Mouse (Mus musculus) forebrain, embryonic 12.5 days (tissue): ENCODE data around the gene Pax5. TPM values are rescaled to one million over a fixed set of nuclear protein-coding genes. Genes with fewer than 3 reads are reported as not detected.

ENCODE experiments used
- ATAC-seq: fragments of 200-750 bp; cut with Nextera tagmentation; 2 replicates; pipeline ENCODE4 v1.8.0; 2017; ENCODE audit warnings: moderate TSS enrichment; ENCODE audit not compliant: low FRiP score
- H3K27ac ChIP-seq: fragments of 300-500 bp; sonication (generic); 2 replicates; pipeline ENCODE4 v1.5.1; 2016; ENCODE audit warnings: mild to moderate bottlenecking
- H3K27me3 ChIP-seq: fragments of 300-500 bp; sonication (generic); 2 replicates; pipeline ENCODE4 v1.6.1; 2016; ENCODE audit warnings: mild to moderate bottlenecking
- H3K36me3 ChIP-seq: fragments of 300-500 bp; sonication (generic); replicated peaks from 2 replicates; pipeline ENCODE4 v1.6.1; 2016; ENCODE audit warnings: mild to moderate bottlenecking
- H3K4me1 ChIP-seq: fragments of 300-500 bp; sonication (generic); 2 replicates; pipeline ENCODE4 v1.6.1; 2016
- H3K4me2 ChIP-seq: fragments of 300-500 bp; sonication (generic); 2 replicates; pipeline ENCODE4 v1.6.1; 2016; ENCODE audit warnings: mild to moderate bottlenecking, moderate library complexity
- H3K4me3 ChIP-seq: fragments of 300-500 bp; sonication (generic); replicated peaks from 2 replicates; pipeline ENCODE4 v1.5.1; 2016; ENCODE audit warnings: mild to moderate bottlenecking
- H3K9ac ChIP-seq: fragments of 300-500 bp; sonication (generic); 2 replicates; pipeline ENCODE4 v1.6.1; 2016; ENCODE audit warnings: mild to moderate bottlenecking
- H3K9me3 ChIP-seq: fragments of 300-500 bp; sonication (generic); 2 replicates; pipeline ENCODE4 v1.6.1; 2016
- WGBS: fragments of 180-500 bp; shearing (Covaris S2); methylation state at CpG from one replicate; pipeline ENCODE4 v1.1.7; 2016; 5-methylcytosine and 5-hydroxymethylcytosine counted together
- polyA plus RNA-seq: library from polyadenylated mRNA; unstranded; fragments of >200 nt; fragmentation: Nextera tagmentation; extraction: Ambion mirVana; gene quantifications from 2 replicates; pipeline ENCODE4 v1.2.1, GENCODE M21; 2016

The Pax5 gene
- polyA plus RNA-seq, 1 experiment from 2014 or later, result 0.60 TPM

GRCm38 (mm10) chr4:44612392-44612791 is 97.9 kb downstream of the Pax5 start:
- no peak overlapping the region for H3K9ac ChIP-seq
- no peaks in the 10 kb centered on the region for H3K9me3 ChIP-seq
- WGBS, result 89% methylated on average over 3 of the region's 3 CpGs
- no peak for ATAC-seq
- no peaks in the 10 kb centered on the region for H3K4me1 ChIP-seq
- no peaks in the 10 kb centered on the region for H3K36me3 ChIP-seq
- H3K4me3 ChIP-seq, result no peak overlapping the region
- no peak overlapping the region for H3K4me2 ChIP-seq
- H3K27me3 ChIP-seq, result no peaks in the 10 kb centered on the region
- no peak overlapping the region for H3K27ac ChIP-seq

GRCm38 (mm10) chr4:44605453-44605852 is 104.8 kb downstream of the Pax5 start:
- Histone ChIP-seq H3K9me3 (no peaks in the 10 kb centered on the region), H3K36me3 (no peaks in the 10 kb centered on the region), H3K4me1 (peaks cover 16% of the 10 kb centered on the region; the same call in 1 of the 2 replicates), H3K27ac (no peak overlapping the region), H3K9ac (no peak overlapping the region), H3K4me2 (no peak overlapping the region), H3K27me3 (no peaks in the 10 kb centered on the region), H3K4me3 (no peak overlapping the region)
- 88% methylated on average over 2 of the region's 2 CpGs for WGBS
- ATAC-seq, result no peak

- H3K36me3 ChIP-seq, result no peaks in the 10 kb centered on the region
- H3K27me3 ChIP-seq, result no peaks in the 10 kb centered on the region
- H3K9ac ChIP-seq, result no peak overlapping the region
- no peak overlapping the region for H3K27ac ChIP-seq
- H3K4me3 ChIP-seq, result no peak overlapping the region
- no peak for ATAC-seq
- no peaks in the 10 kb centered on the region for H3K9me3 ChIP-seq
- 8% methylated on average over 4 of the region's 5 CpGs for WGBS
- H3K4me2 ChIP-seq, result no peak overlapping the region
- peaks cover 17% of the 10 kb centered on the region; the same call in 1 of the 2 replicates for H3K4me1 ChIP-seq
These were observed 108.0 kb downstream of the Pax5 start for GRCm38 (mm10) chr4:44602257-44602801.

- H3K9me3 ChIP-seq, result no peaks in the 10 kb centered on the region
- H3K4me2 ChIP-seq, result no peak overlapping the region
- H3K27ac ChIP-seq, result no peak overlapping the region
These were observed 108.9 kb downstream of the Pax5 start for GRCm38 (mm10) chr4:44601370-44601769.

GRCm38 (mm10) chr4:44600875-44601274 is 109.4 kb downstream of the Pax5 start:
- Histone ChIP-seq H3K36me3 (no peaks in the 10 kb centered on the region), H3K27me3 (no peaks in the 10 kb centered on the region), H3K27ac (no peak overlapping the region), H3K9ac (no peak overlapping the region), H3K9me3 (no peaks in the 10 kb centered on the region), H3K4me1 (peaks cover 17% of the 10 kb centered on the region; the same call in 1 of the 2 replicates), H3K4me3 (no peak overlapping the region), H3K4me2 (no peak overlapping the region)
- 47% methylated on average over 5 of the region's 5 CpGs for WGBS
- no peak for ATAC-seq

More at GRCm38 (mm10) chr4:44601370-44601769, 108.9 kb downstream of the Pax5 start:
- Histone ChIP-seq H3K4me1 (peaks cover 17% of the 10 kb centered on the region; the same call in 1 of the 2 replicates), H3K36me3 (no peaks in the 10 kb centered on the region), H3K9ac (no peak overlapping the region), H3K27me3 (no peaks in the 10 kb centered on the region), H3K4me3 (no peak overlapping the region)
- WGBS, result 70% methylated on average over 8 of the region's 8 CpGs
- ATAC-seq, result no peak

- Histone ChIP-seq H3K27ac (no peak overlapping the region), H3K27me3 (no peaks in the 10 kb centered on the region), H3K9ac (no peak overlapping the region), H3K4me1 (peaks cover 17% of the 10 kb centered on the region; the same call in 1 of the 2 replicates), H3K36me3 (no peaks in the 10 kb centered on the region), H3K4me3 (no peak overlapping the region), H3K4me2 (no peak overlapping the region), H3K9me3 (no peaks in the 10 kb centered on the region)
- ATAC-seq, result no peak
- 80% methylated on average over 9 of the region's 9 CpGs for WGBS
These were observed 112.3 kb downstream of the Pax5 start for GRCm38 (mm10) chr4:44597965-44598364.

- Histone ChIP-seq H3K9ac (no peak overlapping the region), H3K27me3 (no peaks in the 10 kb centered on the region), H3K36me3 (no peaks in the 10 kb centered on the region), H3K27ac (no peak overlapping the region), H3K4me3 (no peak overlapping the region), H3K9me3 (no peaks in the 10 kb centered on the region), H3K4me2 (no peak overlapping the region), H3K4me1 (no peaks in the 10 kb centered on the region; the same call in none of the 2 replicates)
- ATAC-seq, result no peak
- 98% methylated on average over 2 of the region's 2 CpGs for WGBS
These were observed 117.2 kb downstream of the Pax5 start for GRCm38 (mm10) chr4:44593091-44593490.

GRCm38 (mm10) chr4:44582687-44583086 is 127.6 kb downstream of the Pax5 start:
- WGBS, result 90% methylated on average over 4 of the region's 4 CpGs
- Histone ChIP-seq H3K27ac (no peak overlapping the region), H3K36me3 (no peaks in the 10 kb centered on the region), H3K4me2 (no peak overlapping the region), H3K4me1 (no peaks in the 10 kb centered on the region), H3K27me3 (0 out of 2 replicates have a peak, but pooled peaks cover 5% of the 10 kb centered on the region), H3K9me3 (no peaks in the 10 kb centered on the region), H3K9ac (no peak overlapping the region), H3K4me3 (no peak overlapping the region)
- ATAC-seq, result no peak

- H3K4me1 ChIP-seq, result no peaks in the 10 kb centered on the region; the same call in 1 of the 2 replicates
- H3K36me3 ChIP-seq, result no peaks in the 10 kb centered on the region
- no peak for ATAC-seq
- H3K9me3 ChIP-seq, result no peaks in the 10 kb centered on the region
- 56% methylated on average over 5 of the region's 5 CpGs for WGBS
- no peak overlapping the region for H3K27ac ChIP-seq
- H3K4me2 ChIP-seq, result no peak overlapping the region
- no peak overlapping the region for H3K9ac ChIP-seq
- H3K4me3 ChIP-seq, result no peak overlapping the region
- peaks cover 19% of the 10 kb centered on the region; the same call in 1 of the 2 replicates for H3K27me3 ChIP-seq
These were observed 131.7 kb downstream of the Pax5 start for GRCm38 (mm10) chr4:44578591-44578990.

GRCm38 (mm10) chr4:44577293-44577692 is 133.0 kb downstream of the Pax5 start:
- Histone ChIP-seq H3K36me3 (no peaks in the 10 kb centered on the region), H3K9me3 (no peaks in the 10 kb centered on the region), H3K27me3 (peaks cover 19% of the 10 kb centered on the region; the same call in 1 of the 2 replicates), H3K9ac (no peak overlapping the region), H3K4me3 (no peak overlapping the region), H3K4me2 (no peak overlapping the region), H3K4me1 (no peaks in the 10 kb centered on the region; the same call in 1 of the 2 replicates), H3K27ac (no peak overlapping the region)
- no peak for ATAC-seq
- WGBS, result 49% methylated on average over 5 of the region's 5 CpGs

GRCm38 (mm10) chr4:44576786-44577185 is 133.5 kb downstream of the Pax5 start:
- H3K27ac ChIP-seq, result no peak overlapping the region
- peaks cover 19% of the 10 kb centered on the region; the same call in 1 of the 2 replicates for H3K27me3 ChIP-seq
- no peaks in the 10 kb centered on the region for H3K9me3 ChIP-seq
- no peak overlapping the region for H3K9ac ChIP-seq
- no peak for ATAC-seq
- no peaks in the 10 kb centered on the region; the same call in 1 of the 2 replicates for H3K4me1 ChIP-seq
- H3K4me3 ChIP-seq, result no peak overlapping the region
- WGBS, result 27% methylated on average over 5 of the region's 5 CpGs
- H3K4me2 ChIP-seq, result no peak overlapping the region
- H3K36me3 ChIP-seq, result no peaks in the 10 kb centered on the region

- Histone ChIP-seq H3K4me3 (no peak overlapping the region), H3K27ac (no peak overlapping the region), H3K27me3 (peaks cover 14% of the 10 kb centered on the region; the same call in 1 of the 2 replicates), H3K9me3 (no peaks in the 10 kb centered on the region), H3K4me1 (no peaks in the 10 kb centered on the region; the same call in 1 of the 2 replicates), H3K4me2 (no peak overlapping the region), H3K36me3 (no peaks in the 10 kb centered on the region), H3K9ac (no peak overlapping the region)
- ATAC-seq, result no peak
- 87% methylated on average over 5 of the region's 5 CpGs for WGBS
These were observed 137.3 kb downstream of the Pax5 start for GRCm38 (mm10) chr4:44573017-44573416.

- Histone ChIP-seq H3K4me2 (no peak overlapping the region), H3K27ac (no peak overlapping the region), H3K9ac (no peak overlapping the region), H3K36me3 (no peaks in the 10 kb centered on the region), H3K27me3 (peaks cover 17% of the 10 kb centered on the region; the same call in 1 of the 2 replicates), H3K9me3 (no peaks in the 10 kb centered on the region), H3K4me3 (no peak overlapping the region), H3K4me1 (no peaks in the 10 kb centered on the region; the same call in 1 of the 2 replicates)
- ATAC-seq, result no peak
- WGBS, result 72% methylated on average over 5 of the region's 5 CpGs
These were observed 137.9 kb downstream of the Pax5 start for GRCm38 (mm10) chr4:44572373-44572772.
